Mouse (Mus musculus): ENCODE results near the gene Fam20c. TPM values are rescaled to one million over a fixed set of nuclear protein-coding genes. Genes with fewer than 3 reads are reported as not detected.

Gene Fam20c
- polyA plus RNA-seq, 1 experiment from 2014 or later: 44.1 TPM

DNA sequence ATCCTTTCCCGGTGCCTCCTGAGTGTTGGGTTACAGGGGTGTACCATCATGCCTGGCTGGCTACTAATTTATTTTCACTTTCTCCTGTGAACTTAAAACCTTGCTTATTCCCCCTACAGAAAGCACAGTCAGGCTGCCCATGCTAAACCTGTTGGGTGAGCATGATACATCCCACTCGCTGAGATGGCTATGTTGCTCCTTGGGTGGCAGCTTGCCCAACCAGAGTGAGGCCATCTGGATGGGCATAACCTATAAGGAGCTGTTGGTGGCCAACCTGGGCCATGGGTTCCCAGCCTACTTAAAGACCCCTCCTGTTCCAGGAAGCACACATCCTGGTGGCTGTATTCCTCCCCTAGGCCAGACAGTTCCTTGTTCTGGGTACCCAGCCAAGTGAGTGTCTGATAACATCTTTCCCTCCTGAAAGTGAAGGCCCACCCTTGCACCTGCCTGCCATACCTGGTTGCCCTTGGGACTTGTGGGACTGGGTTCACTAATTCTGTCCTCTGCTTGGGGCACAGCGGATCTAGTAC is 31.7 kb downstream of the Fam20c start:
- ATAC-seq (ENCODE audit: low FRiP score): no peak
- Histone ChIP-seq H3K27me3 (no peaks in the 10 kb centered on the region), H3K9ac (no peak overlapping the region), H3K27ac (no peak overlapping the region), H3K4me1 (peaks cover 20% of the 10 kb centered on the region), H3K4me2 (replicated peaks) (no peak overlapping the region), H3K36me3 (peaks cover 20% of the 10 kb centered on the region; the same call in 1 of the 2 replicates), H3K9me3 (replicated peaks) (no peaks in the 10 kb centered on the region), H3K4me3 (no peak overlapping the region)
- 83% methylated on average over 3 of the region's 3 CpGs for WGBS

DNA sequence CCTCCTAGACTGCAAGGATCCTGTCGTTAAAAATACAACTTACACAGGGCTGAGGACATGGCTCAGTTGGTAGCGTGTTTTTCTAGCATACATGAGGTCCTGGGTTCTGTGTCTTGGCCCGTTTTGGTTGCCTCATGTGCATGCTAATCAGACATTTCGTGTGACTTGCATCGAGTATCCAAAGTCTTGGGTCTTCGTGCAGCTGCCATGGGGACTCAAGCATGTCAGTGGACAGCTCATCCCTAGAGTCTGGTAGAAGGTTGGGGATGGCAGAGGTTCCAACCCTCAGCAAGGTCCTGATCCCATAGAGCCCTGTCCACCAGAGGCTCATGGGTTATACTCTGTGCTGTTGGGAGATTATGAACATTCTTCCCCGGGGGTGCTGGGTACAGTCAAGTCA is 33.3 kb downstream of the Fam20c start:
- ATAC-seq (ENCODE audit: low FRiP score): no peak
- Histone ChIP-seq H3K27ac (no peak overlapping the region), H3K4me1 (peaks cover 17% of the 10 kb centered on the region), H3K4me2 (replicated peaks) (no peak overlapping the region), H3K9ac (no peak overlapping the region), H3K9me3 (replicated peaks) (no peaks in the 10 kb centered on the region), H3K4me3 (no peak overlapping the region), H3K27me3 (no peaks in the 10 kb centered on the region), H3K36me3 (peaks cover 24% of the 10 kb centered on the region)
- WGBS: 84% methylated on average over 7 of the region's 7 CpGs

DNA sequence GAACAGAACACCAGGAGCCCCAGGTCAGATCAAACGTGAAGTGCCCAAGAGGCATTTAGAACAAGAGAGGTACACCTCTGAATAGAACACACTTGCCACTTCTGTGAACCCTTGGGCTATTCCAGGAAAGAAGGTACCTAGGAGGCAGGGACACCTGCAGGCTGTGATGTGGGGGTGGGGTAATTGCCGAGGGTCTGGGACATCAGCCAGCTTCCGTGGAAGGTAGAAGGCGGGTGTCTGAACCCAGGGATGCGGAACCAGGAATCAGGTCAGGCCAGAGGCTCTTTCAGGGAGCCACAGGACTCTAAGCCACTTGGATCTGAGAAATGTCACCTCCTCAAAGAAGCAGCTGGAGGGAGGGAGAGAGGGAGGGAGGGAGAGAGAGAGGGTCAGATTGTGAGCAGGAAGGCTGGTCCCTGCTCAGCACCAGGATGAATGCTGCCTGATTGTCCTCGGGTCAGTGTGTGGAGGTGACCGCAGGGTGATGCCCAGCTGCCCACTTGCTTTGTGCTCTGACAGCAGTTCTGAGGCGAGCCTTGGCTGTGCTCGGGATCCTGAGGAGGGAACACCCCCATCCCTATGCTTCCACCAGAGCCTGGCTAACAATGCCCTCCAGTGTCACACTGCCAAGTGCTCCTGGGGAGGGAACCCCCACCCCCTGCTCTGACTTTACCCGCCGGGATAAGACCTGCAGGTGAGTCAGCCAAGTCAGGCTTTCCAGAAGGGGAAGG is 34.3 kb downstream of the Fam20c start:
- H3K27ac ChIP-seq: no peak overlapping the region
- no peaks in the 10 kb centered on the region for H3K27me3 ChIP-seq
- peaks cover 34% of the 10 kb centered on the region for H3K36me3 ChIP-seq
- H3K4me1 ChIP-seq: peaks cover 11% of the 10 kb centered on the region
- no peak for ATAC-seq (ENCODE audit: low FRiP score)
- H3K4me3 ChIP-seq: no peak overlapping the region
- H3K4me2 ChIP-seq (replicated peaks): no peak overlapping the region
- no peak overlapping the region for H3K9ac ChIP-seq
- WGBS: 63% methylated on average over 11 of the region's 11 CpGs
- H3K9me3 ChIP-seq (replicated peaks): no peaks in the 10 kb centered on the region

DNA sequence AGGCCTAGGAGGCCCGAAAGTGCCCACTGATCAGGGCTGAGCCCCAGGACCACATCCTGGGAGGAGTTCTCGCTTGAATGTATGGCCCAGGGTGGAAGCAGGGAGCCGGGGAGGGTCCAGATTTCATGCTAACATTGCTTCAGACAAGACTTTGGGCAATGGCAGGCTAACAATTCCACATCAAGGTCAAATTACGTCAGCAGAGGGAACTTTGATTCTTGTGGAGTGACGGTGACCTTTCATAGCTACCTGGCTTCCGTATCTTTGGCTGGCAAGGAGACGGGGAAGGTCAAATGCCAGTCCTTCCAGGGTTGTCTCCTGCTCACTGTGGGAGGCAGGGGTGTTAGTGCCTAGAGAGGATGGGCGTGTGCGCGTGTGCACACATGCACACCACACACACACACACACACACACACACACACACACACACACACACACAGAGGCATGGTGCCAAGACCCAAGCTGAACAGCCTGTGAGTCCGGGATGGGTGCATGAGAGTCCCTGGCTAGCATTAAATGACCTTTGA is 36.7 kb downstream of the Fam20c start:
- H3K4me2 ChIP-seq (replicated peaks): no peak overlapping the region
- H3K36me3 ChIP-seq: peaks cover 51% of the 10 kb centered on the region
- no peaks in the 10 kb centered on the region for H3K27me3 ChIP-seq
- 84% methylated on average over 11 of the region's 11 CpGs for WGBS
- no peak for ATAC-seq (ENCODE audit: low FRiP score)
- no peak overlapping the region for H3K4me3 ChIP-seq
- H3K9ac ChIP-seq: no peak overlapping the region
- H3K4me1 ChIP-seq: peaks cover 8% of the 10 kb centered on the region; the same call in 1 of the 2 replicates
- H3K27ac ChIP-seq: no peak overlapping the region
- no peaks in the 10 kb centered on the region for H3K9me3 ChIP-seq (replicated peaks)

DNA sequence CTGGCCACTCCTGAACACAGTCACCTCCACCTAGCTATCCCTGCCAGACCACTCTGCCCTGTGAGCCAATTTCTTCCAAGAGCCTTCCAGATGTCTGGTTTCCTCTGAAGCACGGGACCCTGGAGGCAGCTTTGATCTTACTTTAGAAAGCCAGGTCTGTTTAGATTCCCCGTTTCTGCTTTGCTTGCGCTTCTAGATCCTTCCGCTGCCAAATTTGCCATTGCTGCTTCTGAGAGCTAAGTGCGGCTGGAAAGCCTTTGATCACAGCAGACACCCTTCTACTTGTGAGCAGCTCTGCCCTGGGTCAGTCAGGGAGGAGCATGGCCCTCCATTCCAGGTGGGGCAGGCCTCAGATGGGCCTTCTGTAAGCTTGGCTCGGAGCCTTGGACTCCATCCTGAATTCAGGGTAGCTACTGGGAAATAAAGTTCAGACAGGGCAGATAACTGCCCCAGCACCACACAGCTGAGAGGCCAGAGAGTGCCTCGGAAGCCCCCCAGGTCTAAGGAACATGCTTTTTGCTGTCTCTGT is 47.3 kb downstream of the Fam20c start:
- no peak overlapping the region for H3K4me3 ChIP-seq
- H3K9me3 ChIP-seq (replicated peaks): no peaks in the 10 kb centered on the region
- H3K27me3 ChIP-seq: no peaks in the 10 kb centered on the region
- H3K4me2 ChIP-seq (replicated peaks): no peak overlapping the region
- H3K27ac ChIP-seq: peak overlapping the region; percentile 23; the same call in 1 of the 2 replicates
- ATAC-seq (ENCODE audit: low FRiP score): no peak
- H3K4me1 ChIP-seq: no peaks in the 10 kb centered on the region
- no peak overlapping the region for H3K9ac ChIP-seq
- H3K36me3 ChIP-seq: peaks cover 47% of the 10 kb centered on the region
- WGBS: 65% methylated on average over 7 of the region's 7 CpGs

DNA sequence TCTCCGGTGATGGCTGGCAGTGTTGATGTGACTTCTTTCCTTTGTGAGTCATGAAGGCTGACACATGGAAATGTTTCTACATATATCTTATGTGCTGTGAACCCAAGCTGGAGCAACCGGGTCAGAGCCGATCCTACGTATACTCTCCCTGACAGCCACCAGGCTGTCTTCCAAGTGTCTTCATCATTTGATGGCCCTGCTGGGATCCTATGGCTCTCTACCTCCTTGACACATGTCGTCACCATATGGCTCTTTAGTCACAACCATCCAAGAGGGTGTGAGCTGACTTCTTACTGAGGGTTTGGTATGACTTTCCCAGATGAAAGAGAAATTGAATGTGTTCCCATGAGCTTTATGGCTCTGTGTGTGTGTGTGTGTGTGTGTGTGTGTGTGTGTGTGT is 50.0 kb downstream of the Fam20c start:
- Histone ChIP-seq H3K9ac (no peak overlapping the region), H3K27me3 (no peaks in the 10 kb centered on the region), H3K36me3 (peaks cover 60% of the 10 kb centered on the region), H3K9me3 (replicated peaks) (no peaks in the 10 kb centered on the region), H3K4me1 (no peaks in the 10 kb centered on the region), H3K4me2 (replicated peaks) (no peak overlapping the region), H3K4me3 (no peak overlapping the region), H3K27ac (no peak overlapping the region)
- no peak for ATAC-seq (ENCODE audit: low FRiP score)
- WGBS: 87% methylated on average over 5 of the region's 5 CpGs

DNA sequence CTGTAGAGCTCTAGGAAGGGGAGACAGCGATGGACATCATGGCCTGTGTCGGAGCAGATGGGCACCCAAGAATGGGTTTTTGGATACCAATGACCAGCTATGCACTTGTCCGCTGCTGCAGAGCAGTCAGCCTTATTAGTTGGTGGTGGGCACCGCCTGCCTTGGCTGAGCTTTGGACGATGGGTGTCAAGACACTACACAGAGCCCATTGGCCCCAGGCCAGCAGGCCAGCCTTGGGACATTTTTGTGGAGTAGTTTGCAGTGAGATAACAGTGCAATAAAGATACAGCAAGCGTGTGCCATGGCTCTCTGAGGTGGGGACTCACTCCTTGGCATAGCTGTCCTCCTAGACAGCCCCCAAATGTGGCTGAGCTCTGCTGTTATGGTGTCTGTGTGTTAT is 55.5 kb downstream of the Fam20c start:
- Histone ChIP-seq H3K36me3 (peaks cover 55% of the 10 kb centered on the region), H3K9ac (no peak overlapping the region), H3K27ac (no peak overlapping the region), H3K27me3 (no peaks in the 10 kb centered on the region), H3K4me1 (no peaks in the 10 kb centered on the region), H3K4me3 (no peak overlapping the region), H3K4me2 (replicated peaks) (no peak overlapping the region), H3K9me3 (replicated peaks) (no peaks in the 10 kb centered on the region)
- no peak for ATAC-seq (ENCODE audit: low FRiP score)
- 95% methylated on average over 6 of the region's 6 CpGs for WGBS

DNA sequence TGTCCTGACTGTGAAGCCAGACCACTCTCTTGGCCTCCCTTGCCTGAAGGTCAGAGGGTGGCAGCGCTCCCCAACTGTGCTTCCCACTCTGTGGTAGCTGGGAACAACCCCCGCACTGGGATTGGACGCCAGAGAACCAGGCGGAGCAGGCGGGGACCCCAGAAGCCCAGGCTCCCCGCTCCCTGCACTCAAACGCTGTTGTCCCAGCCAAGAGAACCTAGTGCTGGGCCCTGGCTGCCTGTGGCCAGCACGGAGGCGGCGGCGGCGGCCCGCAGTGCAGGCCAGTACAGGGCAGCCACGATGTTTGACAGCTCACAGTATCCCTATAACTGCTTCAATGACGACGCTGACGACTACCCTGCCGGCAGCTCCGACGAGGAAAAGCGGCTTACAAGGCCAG is 65.5 kb downstream of the Fam20c start, which contains the start of gene Gm5294:
Gm5294 (plus strand) TSS at position 301 of the 400 bp plus-strand sequence.
- peaks cover 19% of the 10 kb centered on the region for H3K4me1 ChIP-seq
- WGBS: 2% methylated on average over 21 of the region's 21 CpGs
- H3K9ac ChIP-seq: 0 out of 2 replicates have a peak within 1 kb of the TSS, but pooled peaks have one; percentile 32
- no peak within 1 kb of the TSS for H3K27ac ChIP-seq
- ATAC-seq (ENCODE audit: low FRiP score): no peak
- peaks cover 5% of the 10 kb centered on the region; the same call in 1 of the 2 replicates for H3K9me3 ChIP-seq (replicated peaks)
- no peaks in the 10 kb centered on the region for H3K36me3 ChIP-seq
- H3K27me3 ChIP-seq: peaks cover 60% of the 10 kb centered on the region
- H3K4me2 ChIP-seq (replicated peaks): peak within 1 kb of the TSS; percentile 47
- H3K4me3 ChIP-seq: peak within 1 kb of the TSS; percentile 30

DNA sequence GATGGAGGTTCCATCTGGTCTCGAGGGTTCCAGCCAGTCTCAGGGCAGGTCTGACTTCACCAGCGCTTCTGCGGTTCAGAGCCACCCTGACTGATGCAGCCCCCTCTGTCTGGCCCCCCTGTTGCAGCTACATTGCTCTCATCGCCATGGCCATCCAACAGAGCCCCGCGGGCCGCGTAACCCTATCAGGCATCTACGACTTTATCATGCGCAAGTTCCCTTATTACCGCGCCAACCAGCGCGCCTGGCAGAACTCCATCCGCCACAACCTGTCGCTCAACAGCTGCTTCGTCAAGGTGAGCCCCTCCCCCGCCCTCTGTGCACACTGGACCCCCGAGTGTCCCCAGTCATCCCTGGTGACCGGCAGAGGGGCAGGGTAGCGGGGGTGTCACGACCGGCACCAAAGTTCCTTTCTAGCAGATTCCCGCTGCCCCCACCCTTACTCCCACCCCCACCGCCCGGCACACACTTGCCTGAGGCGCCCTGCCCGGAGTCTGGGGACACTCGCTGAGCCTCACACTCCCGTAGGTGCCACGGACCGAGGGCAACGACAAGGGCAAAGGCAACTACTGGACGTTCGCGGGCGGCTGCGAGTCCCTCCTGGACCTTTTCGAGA is 66.5 kb downstream of the Fam20c start:
- Histone ChIP-seq H3K27me3 (peaks cover 63% of the 10 kb centered on the region), H3K4me3 (peak overlapping the region; percentile 30), H3K36me3 (no peaks in the 10 kb centered on the region), H3K9me3 (replicated peaks) (peaks cover 5% of the 10 kb centered on the region; the same call in 1 of the 2 replicates), H3K4me2 (replicated peaks) (peak overlapping the region; percentile 47), H3K27ac (no peak overlapping the region), H3K9ac (peak overlapping the region; percentile 32; the same call in 1 of the 2 replicates), H3K4me1 (peaks cover 19% of the 10 kb centered on the region)
- ATAC-seq (ENCODE audit: low FRiP score): no peak
- 3% methylated on average over 39 of the region's 39 CpGs for WGBS

DNA sequence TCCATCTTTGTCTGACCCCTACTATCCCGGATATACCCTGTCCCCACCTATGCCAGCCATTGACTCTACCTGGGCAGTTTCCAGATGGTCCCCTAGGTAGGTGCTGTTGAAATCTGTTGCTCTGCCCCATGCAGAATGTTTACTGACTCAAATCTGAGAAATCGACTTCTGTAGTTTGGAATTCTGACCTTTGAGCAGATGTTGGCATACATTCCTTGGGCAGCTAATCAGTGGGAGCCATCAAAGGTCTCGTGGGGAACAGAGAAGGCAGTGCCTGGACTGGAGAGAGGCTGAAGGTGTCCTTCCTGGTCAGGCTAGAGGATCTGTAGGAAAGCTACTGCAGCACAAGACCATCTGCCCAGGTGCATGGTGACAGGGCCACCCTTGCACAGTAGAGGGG is 70.8 kb downstream of the Fam20c start:
- 76% methylated on average over 3 of the region's 3 CpGs for WGBS
- no peak overlapping the region for H3K27ac ChIP-seq
- no peak overlapping the region for H3K4me2 ChIP-seq (replicated peaks)
- peaks cover 15% of the 10 kb centered on the region for H3K4me1 ChIP-seq
- peaks cover 43% of the 10 kb centered on the region for H3K27me3 ChIP-seq
- no peaks in the 10 kb centered on the region for H3K36me3 ChIP-seq
- no peak for ATAC-seq (ENCODE audit: low FRiP score)
- no peak overlapping the region for H3K4me3 ChIP-seq
- H3K9ac ChIP-seq: no peak overlapping the region
- H3K9me3 ChIP-seq (replicated peaks): no peaks in the 10 kb centered on the region

DNA sequence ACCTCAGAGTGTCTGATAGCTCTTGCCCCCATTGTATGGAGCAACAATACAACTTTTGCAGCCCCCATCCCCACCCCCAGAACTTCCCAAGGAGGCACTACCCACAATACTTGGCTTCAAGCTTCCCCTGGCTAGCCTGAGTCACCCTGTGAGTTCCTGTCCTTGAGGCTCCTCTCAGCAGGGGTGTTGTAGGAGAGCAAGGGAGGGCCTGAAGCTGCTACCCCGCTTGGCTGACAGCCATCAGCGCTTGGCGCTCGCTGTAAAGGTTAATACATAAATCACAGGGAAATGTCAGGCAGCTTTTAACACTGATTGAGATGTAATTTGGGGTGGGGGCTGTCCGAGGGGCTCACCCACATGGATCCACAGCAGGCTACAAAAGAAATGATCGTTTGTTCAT is 79.1 kb downstream of the Fam20c start:
- Histone ChIP-seq H3K4me3 (no peak overlapping the region), H3K9me3 (replicated peaks) (no peaks in the 10 kb centered on the region), H3K36me3 (no peaks in the 10 kb centered on the region), H3K4me2 (replicated peaks) (no peak overlapping the region), H3K4me1 (no peaks in the 10 kb centered on the region), H3K9ac (no peak overlapping the region), H3K27ac (no peak overlapping the region), H3K27me3 (no peaks in the 10 kb centered on the region)
- 38% methylated on average over 6 of the region's 6 CpGs for WGBS
- ATAC-seq (ENCODE audit: low FRiP score): no peak

DNA sequence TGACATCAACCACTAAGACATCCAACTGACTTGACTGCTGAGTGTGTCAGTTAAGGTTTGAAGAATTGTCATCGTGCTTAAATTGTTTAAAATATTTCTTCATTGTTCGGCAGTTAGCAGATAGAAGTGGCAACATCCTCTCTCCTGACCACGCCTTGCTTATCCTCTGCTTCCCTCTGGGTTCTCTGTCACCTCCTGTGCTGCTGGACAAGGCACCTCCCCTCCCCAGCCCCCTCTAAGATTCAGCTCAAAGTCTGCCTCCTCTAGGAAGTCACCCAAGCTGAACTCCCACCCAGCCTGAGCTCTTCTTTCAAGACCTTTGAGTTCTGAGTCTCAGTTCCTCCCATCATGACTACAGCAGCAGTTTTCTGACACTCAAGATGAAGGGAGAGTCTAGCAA is 80.6 kb downstream of the Fam20c start:
- 77% methylated on average over 3 of the region's 3 CpGs for WGBS
- no peak overlapping the region for H3K4me3 ChIP-seq
- no peak overlapping the region for H3K9ac ChIP-seq
- H3K4me2 ChIP-seq (replicated peaks): no peak overlapping the region
- no peaks in the 10 kb centered on the region for H3K4me1 ChIP-seq
- ATAC-seq (ENCODE audit: low FRiP score): no peak
- no peaks in the 10 kb centered on the region for H3K27me3 ChIP-seq
- no peaks in the 10 kb centered on the region for H3K9me3 ChIP-seq (replicated peaks)
- H3K27ac ChIP-seq: no peak overlapping the region
- no peaks in the 10 kb centered on the region for H3K36me3 ChIP-seq
